Mouse (Mus musculus) midbrain, postnatal 0 days (tissue): ENCODE measurements at regions not wholly inside any gene's neighbourhood (a gene's known extent, or its start where the extent isn't known, plus 50 kb on each side); places are given as distances from the start of the nearest gene placed in this dataset.

Experiments used
- ATAC-seq: fragments of 200-750 bp; cut with Nextera tagmentation; 2 replicates; pipeline ENCODE4 v1.8.0; 2017; ENCODE audit warnings: moderate number of reproducible peaks, mild to moderate bottlenecking, moderate TSS enrichment, moderate library complexity; ENCODE audit not compliant: low FRiP score
- DNase-seq: peaks from one replicate; pipeline ENCODE4 v3.0.0-alpha.2; 2015; ENCODE audit warnings: low spot score
- H3K27ac ChIP-seq: fragments of 300-500 bp; sonication (generic); 2 replicates; pipeline ENCODE4 v1.5.1; 2014; ENCODE audit warnings: low read depth, mild to moderate bottlenecking, low read length, mixed read lengths
- H3K27me3 ChIP-seq: fragments of 300-500 bp; sonication (generic); 2 replicates; pipeline ENCODE4 v1.6.1; 2014; ENCODE audit warnings: low read length, control low read depth, mixed read lengths; ENCODE audit not compliant: insufficient read depth
- H3K36me3 ChIP-seq: fragments of 300-500 bp; sonication (generic); 2 replicates; pipeline ENCODE4 v1.6.1; 2014; ENCODE audit warnings: low read length, control low read depth, mixed read lengths; ENCODE audit not compliant: insufficient read depth
- H3K4me1 ChIP-seq: fragments of 300-500 bp; sonication (generic); 2 replicates; pipeline ENCODE4 v1.6.1; 2014; ENCODE audit warnings: mild to moderate bottlenecking, control low read depth, antibody characterized with exemption, low read length, mixed read lengths; ENCODE audit not compliant: insufficient read depth
- H3K4me2 ChIP-seq: fragments of 300-500 bp; sonication (generic); 2 replicates; pipeline ENCODE4 v1.6.1; 2014; ENCODE audit warnings: low read depth, mild to moderate bottlenecking, low read length, mixed read lengths; ENCODE audit not compliant: poor library complexity, severe bottlenecking
- H3K4me3 ChIP-seq: fragments of 300-500 bp; sonication (generic); 2 replicates; pipeline ENCODE4 v1.5.1; 2014; ENCODE audit warnings: low read depth, mild to moderate bottlenecking, low read length, moderate library complexity
- H3K9ac ChIP-seq: fragments of 300-500 bp; sonication (generic); replicated peaks from 2 replicates; pipeline ENCODE4 v1.6.1; 2014; ENCODE audit warnings: mild to moderate bottlenecking, low read length, moderate library complexity, mixed read lengths; ENCODE audit not compliant: poor library complexity, severe bottlenecking
- H3K9me3 ChIP-seq: fragments of 300-500 bp; sonication (generic); 2 replicates; pipeline ENCODE4 v1.6.1; 2016; ENCODE audit warnings: low read length, control low read depth
- CTCF ChIP-seq: IDR thresholded peaks from 2 replicates; pipeline ENCODE4 v1.5.1; 2016; ENCODE audit warnings: antibody characterized with exemption, mild to moderate bottlenecking
- WGBS: fragments of 180-500 bp; shearing (Covaris S2); extraction: QIAGEN DNeasy Blood & Tissue Kit; methylation state at CpG from one replicate; pipeline ENCODE4 v1.1.7; 2014; 5-methylcytosine and 5-hydroxymethylcytosine counted together

GRCm38 (mm10) chr10:34904692-34905091 is 421.5 kb downstream of the Frk start:
- DNase-seq, result peak; percentile 54
- Histone ChIP-seq H3K27me3 (no peaks in the 10 kb centered on the region), H3K36me3 (no peaks in the 10 kb centered on the region), H3K9me3 (no peaks in the 10 kb centered on the region), H3K4me2 (no peak overlapping the region), H3K4me3 (no peak overlapping the region), H3K9ac (no peak overlapping the region), H3K27ac (no peak overlapping the region), H3K4me1 (no peaks in the 10 kb centered on the region)
- TF ChIP-seq CTCF, result no peak
- ATAC-seq, result no peak
- WGBS, result 83% methylated on average over 2 of the region's 2 CpGs

GRCm38 (mm10) chr10:34912153-34912723 is 429.0 kb downstream of the Frk start:
- ATAC-seq (no peak), DNase-seq (no peak)
- no peaks in the 10 kb centered on the region for H3K36me3 ChIP-seq
- H3K9ac ChIP-seq, result no peak overlapping the region
- no peaks in the 10 kb centered on the region for H3K4me1 ChIP-seq
- TF ChIP-seq CTCF, result no peak
- no peaks in the 10 kb centered on the region for H3K9me3 ChIP-seq
- no peak overlapping the region for H3K4me3 ChIP-seq
- H3K27ac ChIP-seq, result no peak overlapping the region
- no peaks in the 10 kb centered on the region for H3K27me3 ChIP-seq
- WGBS, result 62% methylated on average over 2 of the region's 2 CpGs
- no peak overlapping the region for H3K4me2 ChIP-seq
